Mouse (Mus musculus) stomach, embryonic 14.5 days (tissue): ENCODE measurements around the gene Jmjd6. TPM values are rescaled to one million over a fixed set of nuclear protein-coding genes. Genes with fewer than 3 reads are reported as not detected.
A peak's percentile ranks its signal among the peaks of the same experiment; 100 is the strongest.
"Not testable (repeated sequence)": the region's sequence is repeated elsewhere in the genome, so short reads cannot be mapped to it uniquely, and the experiment has no call there.

Experiments
- ATAC-seq: fragments of 200-750 bp; cut with Nextera tagmentation; 2 replicates; pipeline ENCODE4 v1.8.0; 2017; ENCODE audit warnings: low read depth, moderate TSS enrichment; ENCODE audit not compliant: insufficient number of reproducible peaks, insufficient read depth, low FRiP score
- H3K27ac ChIP-seq: fragments of 300-500 bp; sonication (generic); 2 replicates; pipeline ENCODE4 v1.5.1; 2014; ENCODE audit warnings: mild to moderate bottlenecking, low read length, moderate library complexity, mixed read lengths
- H3K27me3 ChIP-seq: fragments of 300-500 bp; sonication (generic); 2 replicates; pipeline ENCODE4 v1.6.1; 2014; ENCODE audit warnings: low read length, control low read depth, mixed read lengths; ENCODE audit not compliant: control insufficient read depth, insufficient read depth
- H3K36me3 ChIP-seq: fragments of 300-500 bp; sonication (generic); 2 replicates; pipeline ENCODE4 v1.6.1; 2014; ENCODE audit warnings: mild to moderate bottlenecking, control low read depth, low read length, moderate library complexity, mixed read lengths; ENCODE audit not compliant: control insufficient read depth, insufficient read depth
- H3K4me1 ChIP-seq: fragments of 300-500 bp; sonication (generic); 2 replicates; pipeline ENCODE4 v1.6.1; 2014; ENCODE audit warnings: low read length, control low read depth, mixed read lengths; ENCODE audit not compliant: control insufficient read depth, insufficient read depth
- H3K4me2 ChIP-seq: fragments of 300-500 bp; sonication (generic); replicated peaks from 2 replicates; pipeline ENCODE4 v1.6.1; 2014; ENCODE audit warnings: low read depth, low read length, control low read depth
- H3K4me3 ChIP-seq: fragments of 300-500 bp; sonication (generic); 2 replicates; pipeline ENCODE4 v1.5.1; 2014; ENCODE audit warnings: low read depth, low read length, control low read depth
- H3K9ac ChIP-seq: fragments of 300-500 bp; sonication (generic); replicated peaks from 2 replicates; pipeline ENCODE4 v1.6.1; 2014; ENCODE audit warnings: low read depth, mild to moderate bottlenecking, control low read depth, low read length, moderate library complexity, mixed read lengths
- H3K9me3 ChIP-seq: fragments of 300-500 bp; sonication (generic); 2 replicates; pipeline ENCODE4 v1.6.1; 2016; ENCODE audit warnings: low read depth, low read length, control low read depth; ENCODE audit not compliant: control insufficient read depth
- WGBS: fragments of 180-500 bp; shearing (Covaris S2); extraction: QIAGEN DNeasy Blood & Tissue Kit; methylation state at CpG from one replicate; pipeline ENCODE4 v1.1.7; 2014; 5-methylcytosine and 5-hydroxymethylcytosine counted together
- polyA plus RNA-seq: library from polyadenylated mRNA; unstranded; fragments of >200 nt; fragmentation: Nextera tagmentation; extraction: Ambion mirVana; gene quantifications from 2 replicates; pipeline ENCODE4 v1.2.1, GENCODE M21; 2014

The Jmjd6 gene
- polyA plus RNA-seq, 1 experiment from 2014 or later: 68.6 TPM

DNA sequence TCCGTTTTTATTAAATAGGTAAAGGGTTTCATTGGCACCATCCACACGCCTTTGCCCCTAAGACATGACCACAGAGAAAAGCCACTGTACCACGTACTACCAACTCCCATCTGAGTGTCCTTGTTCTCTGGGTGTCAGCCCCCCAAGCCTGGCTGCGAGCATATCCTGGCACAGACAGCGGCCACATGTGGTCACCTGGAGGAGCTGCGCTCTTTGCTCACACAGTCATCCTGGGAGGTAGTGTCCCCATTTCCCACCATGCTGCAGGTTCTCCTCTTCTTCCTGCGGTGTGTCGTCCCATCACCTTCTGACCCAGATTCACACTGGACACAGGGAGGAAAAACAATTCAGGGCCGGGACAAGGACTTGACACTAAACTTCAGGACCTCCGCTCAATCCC, 5.8 kb downstream of the Jmjd6 start:
- WGBS: 93% methylated on average over 10 of the region's 10 CpGs
- Histone ChIP-seq H3K27me3 (no peaks in the 10 kb centered on the region), H3K4me2 (no peak overlapping the region), H3K9me3 (no peaks in the 10 kb centered on the region), H3K27ac (no peak overlapping the region), H3K36me3 (peaks cover 78% of the 10 kb centered on the region), H3K9ac (no peak overlapping the region), H3K4me1 (peaks cover 22% of the 10 kb centered on the region), H3K4me3 (no peak overlapping the region)
- ATAC-seq: no peak

DNA sequence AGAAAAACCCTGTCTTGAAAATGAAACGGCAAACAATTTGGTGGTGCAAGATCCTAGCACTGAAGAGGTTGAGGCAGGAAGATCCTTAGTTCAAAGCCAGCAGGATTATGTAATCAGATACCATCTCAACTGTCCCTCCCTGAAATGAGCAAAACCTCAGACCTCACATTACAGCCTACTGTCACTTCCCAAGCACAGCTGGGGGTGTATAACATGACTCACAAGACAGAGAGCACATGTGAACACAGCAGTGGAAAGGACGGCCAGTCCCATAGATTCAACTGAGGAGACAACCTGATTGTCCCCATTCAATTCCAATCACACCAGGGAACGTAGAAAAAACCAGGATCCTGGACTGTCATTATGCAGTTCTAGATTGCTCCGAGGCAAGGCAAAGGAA, 7.0 kb downstream of the Jmjd6 start:
- Histone ChIP-seq H3K4me1 (peaks cover 16% of the 10 kb centered on the region), H3K36me3 (peaks cover 78% of the 10 kb centered on the region), H3K9ac (no peak overlapping the region), H3K27ac (no peak overlapping the region), H3K4me2 (no peak overlapping the region), H3K9me3 (no peaks in the 10 kb centered on the region), H3K27me3 (no peaks in the 10 kb centered on the region), H3K4me3 (no peak overlapping the region)
- 96% methylated on average over 4 of the region's 4 CpGs for WGBS
- ATAC-seq: no peak

DNA sequence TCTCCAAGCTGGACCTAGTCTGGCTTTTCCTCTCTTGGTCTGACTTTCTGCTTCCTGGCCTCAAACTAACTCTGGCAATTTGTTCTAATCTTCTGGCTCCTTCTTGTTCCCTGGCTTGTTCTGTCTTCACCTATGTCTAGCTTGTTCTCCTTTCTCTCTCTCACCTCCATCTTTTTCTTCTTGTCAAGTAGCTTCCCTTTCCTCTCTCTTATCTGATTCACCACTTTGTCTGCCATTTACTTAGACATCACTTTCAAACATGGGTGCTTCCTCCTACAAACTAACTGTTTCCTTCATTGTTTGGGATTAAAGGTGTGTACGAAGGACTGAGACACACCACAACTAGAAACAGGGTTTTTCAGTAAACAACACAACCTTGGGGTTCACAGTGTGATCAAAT, 8.3 kb downstream of the Jmjd6 start:
- H3K27me3 ChIP-seq: no peaks in the 10 kb centered on the region
- peaks cover 66% of the 10 kb centered on the region for H3K36me3 ChIP-seq
- H3K9ac ChIP-seq: no peak overlapping the region
- H3K4me1 ChIP-seq: peaks cover 3% of the 10 kb centered on the region; the same call in 1 of the 2 replicates
- ATAC-seq: no peak
- no peak overlapping the region for H3K4me3 ChIP-seq
- no peak overlapping the region for H3K4me2 ChIP-seq
- 80% methylated on average over 1 of the region's 1 CpGs for WGBS
- H3K9me3 ChIP-seq: no peaks in the 10 kb centered on the region
- no peak overlapping the region for H3K27ac ChIP-seq

DNA sequence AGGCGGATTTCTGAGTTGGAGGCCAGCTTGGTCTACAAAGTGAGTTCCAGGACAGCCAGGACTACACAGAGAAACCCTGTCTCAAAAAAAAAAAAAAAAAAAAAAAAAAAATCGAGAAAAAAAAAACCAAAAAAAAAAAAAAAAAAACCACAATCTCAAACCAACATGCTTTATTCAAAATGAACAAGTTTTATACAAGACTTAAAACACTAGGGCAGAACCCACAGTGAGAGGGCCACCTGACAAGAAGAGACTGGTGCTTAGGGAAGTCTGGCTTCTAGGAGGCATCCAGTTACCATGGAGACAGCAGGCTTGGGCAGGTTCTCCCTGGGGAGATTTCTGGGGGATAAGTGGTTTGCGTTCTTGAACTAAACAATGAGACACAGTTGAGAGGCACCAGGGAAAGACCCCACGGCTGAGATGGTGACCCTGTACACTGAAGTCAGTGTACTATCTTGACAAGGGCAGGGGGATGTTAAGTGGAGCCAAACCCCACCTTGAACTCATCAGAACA, 11.0 kb downstream of the Jmjd6 start:
- Histone ChIP-seq H3K9ac (no peak overlapping the region), H3K4me1 (peaks cover 5% of the 10 kb centered on the region; the same call in 1 of the 2 replicates), H3K27ac (no peak overlapping the region), H3K27me3 (no peaks in the 10 kb centered on the region), H3K36me3 (peaks cover 40% of the 10 kb centered on the region), H3K9me3 (no peaks in the 10 kb centered on the region), H3K4me2 (no peak overlapping the region), H3K4me3 (no peak overlapping the region)
- ATAC-seq: no peak
- WGBS: 27% methylated on average over 4 of the region's 4 CpGs

DNA sequence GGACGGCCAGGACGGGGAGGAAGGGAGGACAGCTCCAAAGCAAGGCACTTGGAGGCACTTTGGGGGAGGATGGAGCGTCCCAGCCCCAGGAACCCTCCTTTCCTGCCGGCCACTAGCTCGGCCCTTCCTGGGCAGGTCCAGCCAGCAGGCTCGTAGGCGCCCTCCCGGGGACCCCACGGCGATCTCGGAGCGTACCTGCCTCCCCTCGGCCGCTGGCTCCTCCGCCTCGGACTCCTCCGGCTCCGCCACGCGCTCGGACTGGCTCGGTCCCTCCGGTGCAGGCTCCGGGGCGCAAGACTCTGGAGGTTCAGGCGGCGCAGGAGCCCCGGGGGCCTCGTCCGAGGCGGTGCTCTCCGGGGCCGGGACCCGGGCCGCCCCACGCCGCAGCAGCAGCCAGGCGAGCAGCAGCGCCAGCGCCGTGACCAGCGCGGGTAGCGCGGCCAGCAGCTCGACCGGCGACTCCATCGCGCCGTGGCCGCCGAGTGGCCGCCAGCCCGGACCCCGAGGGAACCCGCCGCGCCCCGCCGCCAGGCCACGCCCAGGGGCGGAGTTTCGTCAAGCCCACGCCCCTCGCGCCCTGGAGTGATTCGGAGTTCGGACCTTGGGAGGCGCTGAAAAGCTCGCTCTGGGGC, 15.6 kb downstream of the Jmjd6 start, which contains the start of gene Mxra7:
Gene Mxra7 (minus strand): TSS at position 513 of the 632 bp plus-strand sequence.
- no peaks in the 10 kb centered on the region for H3K36me3 ChIP-seq
- H3K27me3 ChIP-seq: no peaks in the 10 kb centered on the region
- WGBS: under 1% methylated on average over 71 of the region's 71 CpGs
- peak within 1 kb of the TSS; percentile 87 for H3K4me2 ChIP-seq
- H3K9me3 ChIP-seq: no peaks in the 10 kb centered on the region
- peak within 1 kb of the TSS; percentile 59 for H3K27ac ChIP-seq
- peaks cover 13% of the 10 kb centered on the region for H3K4me1 ChIP-seq
- peak; percentile 71; the same call in 1 of the 2 replicates for ATAC-seq
- peak within 1 kb of the TSS; percentile 78 for H3K9ac ChIP-seq
- peak within 1 kb of the TSS; percentile 68 for H3K4me3 ChIP-seq

DNA sequence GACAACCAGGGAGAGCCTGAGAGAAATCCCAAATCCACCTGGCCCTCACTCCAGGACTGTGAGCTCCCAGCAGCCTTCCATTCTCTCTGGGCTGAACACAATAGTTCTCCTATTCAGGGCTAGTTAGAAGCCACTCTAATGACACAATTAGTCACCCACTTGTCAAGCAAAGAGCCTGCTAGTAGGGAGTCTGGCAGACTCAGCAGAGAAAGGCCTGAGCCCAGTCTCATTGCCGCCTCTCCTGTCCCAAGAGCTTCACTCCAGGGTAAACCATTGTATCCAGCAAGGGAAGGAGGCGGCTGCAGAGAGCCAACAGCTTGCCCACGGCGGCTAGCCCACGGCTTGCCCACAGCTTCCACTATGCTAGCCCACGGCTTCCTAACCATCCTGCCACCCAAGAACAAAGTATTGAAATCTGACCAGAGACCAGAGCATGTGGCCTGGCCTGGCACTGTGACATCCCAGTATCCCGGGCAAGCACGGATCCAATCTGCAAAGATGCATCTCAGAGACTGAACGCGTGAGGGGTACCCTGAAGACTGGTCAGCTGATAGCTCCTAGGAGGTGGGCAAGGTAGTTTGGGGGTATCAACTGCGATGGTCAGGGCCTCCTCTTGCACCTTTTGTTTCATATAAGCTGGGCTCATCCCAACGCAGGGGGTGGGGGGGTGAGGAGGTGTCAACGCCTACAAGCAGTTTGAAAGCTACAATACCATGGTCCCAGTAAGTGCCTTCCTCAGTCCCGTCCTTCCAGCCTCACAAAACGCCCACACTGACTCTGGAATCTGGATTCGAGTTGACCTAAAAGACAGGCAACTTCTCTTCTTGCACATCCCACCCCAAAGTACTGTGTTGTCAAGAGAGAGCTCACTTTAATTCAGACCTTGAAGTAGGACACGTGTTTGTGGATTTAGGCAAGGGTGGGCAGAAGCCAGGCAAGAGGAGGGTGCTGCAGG, 16.4 kb downstream of the Jmjd6 start:
- no peaks in the 10 kb centered on the region for H3K36me3 ChIP-seq
- H3K27ac ChIP-seq: peak overlapping the region; percentile 59; the same call in 1 of the 2 replicates
- no peak for ATAC-seq
- H3K9me3 ChIP-seq: no peaks in the 10 kb centered on the region
- peak overlapping the region; percentile 68 for H3K4me3 ChIP-seq
- peaks cover 20% of the 10 kb centered on the region for H3K4me1 ChIP-seq
- H3K27me3 ChIP-seq: no peaks in the 10 kb centered on the region
- peak overlapping the region; percentile 87 for H3K4me2 ChIP-seq
- H3K9ac ChIP-seq: peak overlapping the region; percentile 78; the same call in 1 of the 2 replicates
- WGBS: 34% methylated on average over 17 of the region's 17 CpGs

DNA sequence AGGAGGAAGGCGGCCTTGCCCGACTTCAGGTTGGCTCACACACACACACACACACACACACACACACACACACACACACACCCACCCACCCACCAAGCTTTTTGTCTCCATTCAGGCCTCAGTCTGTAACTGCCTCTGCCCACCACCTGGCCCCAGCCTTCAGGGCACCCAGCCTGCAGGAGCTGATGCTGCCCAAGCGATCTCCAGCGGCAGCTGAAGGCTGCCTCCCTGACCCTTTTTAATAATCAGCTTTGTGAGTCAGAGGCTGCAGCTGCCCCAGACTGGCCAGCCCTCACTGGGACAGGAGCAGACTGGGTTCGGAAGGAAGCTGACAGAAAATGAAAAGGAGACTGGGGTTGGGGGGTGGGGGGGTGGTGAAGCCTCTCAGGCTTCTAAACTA, 18.0 kb downstream of the Jmjd6 start:
- no peak for ATAC-seq
- no peak overlapping the region for H3K4me3 ChIP-seq
- H3K27ac ChIP-seq: peak overlapping the region; percentile 53; the same call in 1 of the 2 replicates
- no peaks in the 10 kb centered on the region for H3K27me3 ChIP-seq
- peaks cover 20% of the 10 kb centered on the region for H3K4me1 ChIP-seq
- H3K9ac ChIP-seq: no peak overlapping the region
- no peaks in the 10 kb centered on the region for H3K36me3 ChIP-seq
- H3K9me3 ChIP-seq: no peaks in the 10 kb centered on the region
- 76% methylated on average over 5 of the region's 5 CpGs for WGBS
- no peak overlapping the region for H3K4me2 ChIP-seq

DNA sequence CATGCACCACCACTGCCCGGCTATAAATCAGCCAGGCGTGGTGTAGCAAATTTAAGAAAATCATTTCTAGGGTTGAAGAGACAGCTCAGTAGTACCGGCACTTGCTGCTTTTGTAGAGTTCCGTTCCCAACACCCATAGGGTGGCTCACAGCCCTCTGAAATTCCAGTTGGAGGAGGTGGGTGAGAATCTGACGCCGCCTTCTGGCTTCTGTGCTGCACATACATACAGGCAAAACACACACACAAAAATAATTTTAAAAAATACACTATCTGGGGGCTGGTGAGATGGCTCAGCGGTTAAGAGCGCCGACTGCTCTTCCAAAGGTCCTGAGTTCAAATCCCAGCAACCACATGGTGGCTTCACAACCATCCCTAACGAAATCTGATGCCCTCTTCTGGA, 19.4 kb downstream of the Jmjd6 start:
- not testable (repeated sequence) for H3K27me3 ChIP-seq, H3K4me3 ChIP-seq, H3K36me3 ChIP-seq, H3K9me3 ChIP-seq, H3K27ac ChIP-seq, ATAC-seq, H3K9ac ChIP-seq, H3K4me2 ChIP-seq
- WGBS: 95% methylated on average over 10 of the region's 10 CpGs
- peaks cover 17% of the 10 kb centered on the region for H3K4me1 ChIP-seq
